In the genomic region with DNA sequence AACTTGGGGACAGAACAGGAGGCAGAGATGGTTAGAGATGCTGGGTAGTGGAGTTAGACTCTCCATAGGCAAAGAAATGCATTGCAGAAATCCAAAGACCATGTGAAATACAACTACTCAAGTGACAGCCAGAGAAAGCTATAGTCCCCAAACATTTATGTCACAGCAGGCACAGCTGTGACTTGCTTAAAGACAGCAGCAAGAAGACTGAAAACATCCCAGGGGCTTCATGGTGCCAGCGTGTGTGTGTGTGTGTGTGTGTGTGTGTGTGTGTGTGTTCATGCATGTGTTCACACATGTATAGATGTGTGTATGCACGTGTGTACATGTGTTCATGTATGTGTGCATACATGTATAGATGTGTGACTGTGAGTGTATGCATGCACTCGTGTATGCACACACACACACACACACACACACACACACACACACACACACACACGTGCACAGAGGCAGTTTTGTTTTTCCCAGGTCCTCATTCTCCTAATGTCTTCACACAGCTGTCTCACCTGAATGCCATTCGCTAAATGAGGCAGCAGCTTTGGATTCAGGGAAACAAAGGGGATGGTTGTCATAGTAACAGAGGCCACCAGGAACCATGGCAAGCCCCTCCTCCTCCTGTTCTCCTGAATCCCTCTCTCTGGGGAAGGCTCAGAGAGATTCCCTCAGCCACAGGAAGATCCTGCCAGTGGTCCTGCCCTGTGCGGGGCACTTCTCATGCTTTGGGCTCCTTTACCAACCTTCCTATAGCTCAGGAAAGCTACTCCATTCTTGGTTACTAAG, we compare ENCODE assay signal across 7 mouse cellular contexts.
DNase-seq lines count a peak whose midpoint lies in the region; ATAC-seq and TF ChIP-seq lines count a peak whose summit lies in the region.

No protein-coding gene starts in this region.

- no peaks in the 10 kb centered on the region for H3K36me3 ChIP-seq in hindbrain, embryonic 12.5 days
- no peaks in the 10 kb centered on the region for H3K36me3 ChIP-seq in midbrain, embryonic 14.5 days (ENCODE audit: control insufficient read depth, insufficient read depth, low read length)
- H3K36me3 ChIP-seq in intestine, embryonic 16.5 days (ENCODE audit: control insufficient read depth, insufficient read depth, low read length), result no peaks in the 10 kb centered on the region
- no peaks in the 10 kb centered on the region for H3K36me3 ChIP-seq in thymus, adult 2 months (ENCODE audit: control insufficient read depth, insufficient read depth, low read length)

- H3K4me3 ChIP-seq in hindbrain, embryonic 12.5 days, result no peak overlapping the region
- no peak overlapping the region for H3K4me3 ChIP-seq in midbrain, embryonic 14.5 days (replicated peaks; ENCODE audit: low read depth, low read length)
- H3K4me3 ChIP-seq in intestine, embryonic 16.5 days (ENCODE audit: low read length), result no peak overlapping the region
- no peak overlapping the region for H3K4me3 ChIP-seq in thymus, adult 2 months (ENCODE audit: control insufficient read depth, insufficient read depth, low read length)

- no peaks in the 10 kb centered on the region; the same call in 1 of the 2 replicates for H3K9me3 ChIP-seq in hindbrain, embryonic 12.5 days (replicated peaks)
- peaks cover 6% of the 10 kb centered on the region; the same call in 1 of the 2 replicates for H3K9me3 ChIP-seq in midbrain, embryonic 14.5 days (ENCODE audit: control insufficient read depth, low read length)
- no peaks in the 10 kb centered on the region for H3K9me3 ChIP-seq in intestine, embryonic 16.5 days (ENCODE audit: control insufficient read depth, low read length)

- no peak overlapping the region for H3K4me2 ChIP-seq in hindbrain, embryonic 12.5 days (replicated peaks)
- peak overlapping the region; percentile 32 for H3K4me2 ChIP-seq in midbrain, embryonic 14.5 days (ENCODE audit: low read length)
- no peak overlapping the region for H3K4me2 ChIP-seq in intestine, embryonic 16.5 days (ENCODE audit: low read depth, low read length)

- peak; percentile 78 for DNase-seq in ZHBTc4 (ENCODE audit: low read depth, low spot score)
- peak; percentile 86 for DNase-seq in embryo, embryonic 11 days
- DNase-seq in midbrain, embryonic 14.5 days, result peak; percentile 93
- no peak for DNase-seq in cerebellum, postnatal 4 days (ENCODE audit: low spot score in 2 of 2)
- no peak for DNase-seq in thymus, adult 2 months

- WGBS in hindbrain, embryonic 12.5 days, result 19% methylated on average over 6 of the region's 6 CpGs
- 10% methylated on average over 6 of the region's 6 CpGs for WGBS in midbrain, embryonic 14.5 days
- 28% methylated on average over 6 of the region's 6 CpGs for WGBS in intestine, embryonic 16.5 days
- 75% methylated on average over 6 of the region's 6 CpGs for WGBS in thymus, adult 2 months

- no peak for TF ChIP-seq CTCF in thymus, adult 2 months (IDR thresholded peaks at IDR 0.05; ENCODE audit: borderline replicate concordance, control insufficient read depth, extremely low read depth, insufficient read depth, low read length, poor library complexity)

- H3K4me1 ChIP-seq in hindbrain, embryonic 12.5 days, result peaks cover 13% of the 10 kb centered on the region
- H3K4me1 ChIP-seq in midbrain, embryonic 14.5 days (ENCODE audit: control insufficient read depth, insufficient read depth, low read length), result peaks cover 26% of the 10 kb centered on the region
- no peaks in the 10 kb centered on the region for H3K4me1 ChIP-seq in intestine, embryonic 16.5 days (ENCODE audit: control insufficient read depth, insufficient read depth, low read length)
- H3K4me1 ChIP-seq in thymus, adult 2 months (replicated peaks; ENCODE audit: control insufficient read depth, insufficient read depth, low read length), result no peaks in the 10 kb centered on the region

- ATAC-seq in hindbrain, embryonic 12.5 days (ENCODE audit: low FRiP score), result peak; percentile 93
- peak; percentile 92 for ATAC-seq in midbrain, embryonic 14.5 days (ENCODE audit: low FRiP score, low TSS enrichment)
- ATAC-seq in intestine, embryonic 16.5 days, result no peak

- H3K27me3 ChIP-seq in hindbrain, embryonic 12.5 days, result no peaks in the 10 kb centered on the region
- H3K27me3 ChIP-seq in midbrain, embryonic 14.5 days (ENCODE audit: control insufficient read depth, insufficient read depth, low read length), result no peaks in the 10 kb centered on the region
- H3K27me3 ChIP-seq in intestine, embryonic 16.5 days (replicated peaks; ENCODE audit: control insufficient read depth, insufficient read depth, low read length), result no peaks in the 10 kb centered on the region
- no peaks in the 10 kb centered on the region for H3K27me3 ChIP-seq in thymus, adult 2 months (ENCODE audit: control insufficient read depth, insufficient read depth, low read length)

- H3K27ac ChIP-seq in hindbrain, embryonic 12.5 days, result peak overlapping the region; percentile 87
- peak overlapping the region; percentile 91 for H3K27ac ChIP-seq in midbrain, embryonic 14.5 days (replicated peaks; ENCODE audit: low read depth, low read length)
- H3K27ac ChIP-seq in intestine, embryonic 16.5 days (ENCODE audit: low read length), result no peak overlapping the region
- no peak overlapping the region for H3K27ac ChIP-seq in thymus, adult 2 months (ENCODE audit: control insufficient read depth, insufficient read depth, low read length)

- no peak for TF ChIP-seq POLR2A in thymus, adult 2 months (IDR thresholded peaks at IDR 0.05; ENCODE audit: control insufficient read depth, extremely low read depth, insufficient read depth, low read length, poor library complexity)

- H3K9ac ChIP-seq in hindbrain, embryonic 12.5 days, result 0 out of 2 replicates have a peak overlapping the region, but pooled peaks have one; percentile 8
- H3K9ac ChIP-seq in midbrain, embryonic 14.5 days (replicated peaks; ENCODE audit: low read length), result peak overlapping the region; percentile 26; the same call in 1 of the 2 replicates
- H3K9ac ChIP-seq in intestine, embryonic 16.5 days (ENCODE audit: low read depth, low read length), result no peak overlapping the region

Comparison
In these comparisons a context has a peak if more than half of its experiments do, and no peak if none do; other contexts are left out.
1. DNase-seq: peak in ZHBTc4 (single experiment), embryo, embryonic 11 days (single experiment) and midbrain, embryonic 14.5 days (single experiment); none in cerebellum, postnatal 4 days (0 of 2) and thymus, adult 2 months (single experiment).
2. H3K27ac ChIP-seq: peak in hindbrain, embryonic 12.5 days (single experiment) and midbrain, embryonic 14.5 days (single experiment); none in intestine, embryonic 16.5 days (single experiment) and thymus, adult 2 months (single experiment).